Mouse (Mus musculus) layer of hippocampus, adult 11-12 months (tissue): ENCODE measurements around the gene Myom3.
"Not testable (repeated sequence)": the region's sequence is repeated elsewhere in the genome, so short reads cannot be mapped to it uniquely, and the experiment has no call there.

Source experiments
- DNase-seq: peaks from one replicate; pipeline ENCODE4 v3.0.0; 2022; ENCODE audit warnings: low spot score

Myom3 gene

DNA sequence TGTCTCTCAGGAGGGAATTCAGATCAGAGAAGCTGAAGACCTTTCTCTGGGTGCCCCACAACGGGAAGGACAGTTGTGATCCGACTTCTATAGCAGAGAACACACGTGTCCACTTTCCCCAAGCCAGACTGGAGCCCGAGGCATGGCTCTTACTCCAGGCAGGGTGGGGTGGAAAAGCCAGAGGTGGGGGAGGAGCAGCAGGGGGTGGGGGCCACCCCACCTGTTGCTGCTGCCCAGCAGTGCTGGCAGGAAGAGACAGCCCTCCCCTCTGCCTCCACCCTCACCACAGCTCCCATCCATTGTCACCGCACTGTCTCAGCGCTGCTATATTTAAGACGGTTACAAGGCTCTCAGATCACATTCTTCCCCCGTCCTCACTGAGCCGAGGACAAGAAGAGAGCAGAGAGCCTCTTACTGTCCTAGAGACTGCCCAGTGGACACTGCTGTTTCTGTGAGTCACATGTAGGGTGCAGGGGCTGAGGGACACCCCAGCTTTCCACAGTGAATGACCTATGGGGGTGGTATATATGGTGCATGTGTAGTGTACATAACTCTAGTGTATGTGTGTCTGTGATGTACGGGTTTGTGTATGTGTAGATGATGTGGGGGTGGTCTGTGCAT, at the start of gene Myom3:
Gene Myom3, plus strand, starts transcription at position 360 of the 621 bp plus-strand sequence.
- DNase-seq: no peak

DNA sequence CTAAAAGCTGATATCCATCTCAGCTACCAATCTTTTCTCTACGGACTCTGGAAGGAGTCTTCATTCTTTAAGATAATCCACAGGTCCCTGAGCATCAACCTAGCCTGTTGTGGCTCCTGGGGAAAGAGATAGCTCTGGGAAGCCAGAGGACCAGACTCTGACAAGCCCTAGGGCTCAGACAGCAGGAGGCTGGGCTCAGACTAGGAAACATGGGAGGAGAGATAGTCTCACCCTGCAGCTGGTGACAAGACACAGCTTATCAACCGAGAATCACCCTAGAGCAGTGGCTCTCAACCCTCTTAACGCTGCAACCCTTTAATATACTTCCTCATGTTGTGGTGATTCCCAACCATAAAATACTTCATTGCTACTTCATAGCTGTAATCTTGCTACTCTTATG, 49.1 kb upstream of the Myom3 start:
- no peak for DNase-seq

DNA sequence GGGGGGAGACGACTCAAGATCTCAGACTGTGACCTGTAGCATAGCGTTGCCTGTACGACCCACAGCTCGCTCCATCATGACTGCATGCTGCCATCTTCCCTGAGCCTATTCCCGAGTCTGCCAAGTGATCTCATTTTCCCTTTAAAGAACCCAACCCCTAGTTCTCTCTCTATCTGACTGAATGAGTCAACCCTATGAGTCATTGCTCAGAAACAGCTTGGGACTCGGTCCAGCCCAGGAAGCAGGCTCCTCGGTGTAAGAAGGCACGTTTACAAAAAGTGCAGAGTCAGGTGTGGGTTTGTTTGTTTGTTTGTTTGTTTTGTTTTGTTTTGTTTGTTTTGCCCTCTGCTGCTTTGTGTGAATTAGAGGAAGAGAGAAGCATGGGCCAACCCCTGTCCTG, 44.7 kb upstream of the Myom3 start:
- peak; percentile 15 for DNase-seq

DNA sequence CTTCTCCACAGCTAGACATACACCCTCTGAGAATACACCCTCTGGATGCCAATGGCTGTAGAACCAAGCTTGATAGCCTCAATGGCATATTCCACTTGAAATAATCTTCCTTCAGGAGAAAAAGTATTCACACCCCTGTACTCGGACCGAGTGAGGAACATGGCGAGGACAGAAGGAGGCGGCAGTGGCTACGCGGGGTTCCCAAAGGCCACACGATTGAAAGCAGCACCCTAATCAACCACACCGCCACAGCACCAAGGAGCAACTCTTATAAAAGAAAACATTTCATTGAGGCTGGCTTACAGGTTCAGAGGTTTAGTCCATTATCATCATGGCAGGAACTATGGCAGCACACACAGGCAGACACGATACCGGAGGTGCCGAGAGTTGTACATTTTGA, 43.1 kb upstream of the Myom3 start:
- not testable (repeated sequence) for DNase-seq

DNA sequence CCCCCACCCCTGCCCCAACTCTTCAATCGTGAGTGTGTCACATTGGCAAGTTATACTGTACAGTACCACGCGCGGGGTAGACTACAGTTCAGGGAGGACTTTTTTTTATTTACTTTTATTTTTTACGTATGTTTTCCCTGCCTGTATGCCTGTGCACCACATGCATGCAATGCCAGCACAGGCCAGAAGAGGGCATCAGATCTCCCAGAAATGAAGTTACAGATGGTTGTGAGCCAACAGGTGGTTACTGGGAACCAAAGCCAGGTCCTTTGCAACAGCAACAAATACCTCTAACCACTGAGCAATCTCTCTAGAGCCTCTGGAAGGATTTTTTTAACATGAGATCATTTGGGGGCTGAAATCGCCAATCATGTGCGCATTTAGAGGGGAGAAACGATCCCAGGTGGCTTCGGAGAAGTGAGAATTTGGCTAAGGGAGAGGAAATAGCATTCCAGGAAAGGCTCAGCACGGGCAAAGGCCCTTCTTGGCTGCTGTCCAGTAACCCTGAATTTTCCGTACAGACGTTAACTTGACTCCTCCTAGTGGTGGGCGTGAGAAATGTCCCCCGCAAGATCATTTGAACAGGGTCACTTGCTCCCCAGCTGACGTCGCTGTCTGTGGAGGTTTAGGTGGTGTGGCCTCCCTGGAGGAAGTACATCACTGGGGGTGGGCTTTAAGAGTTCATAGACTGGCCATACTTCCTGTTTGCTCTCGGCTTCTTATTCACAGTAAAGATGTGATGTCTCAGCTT, 36.8 kb upstream of the Myom3 start:
- no peak for DNase-seq

DNA sequence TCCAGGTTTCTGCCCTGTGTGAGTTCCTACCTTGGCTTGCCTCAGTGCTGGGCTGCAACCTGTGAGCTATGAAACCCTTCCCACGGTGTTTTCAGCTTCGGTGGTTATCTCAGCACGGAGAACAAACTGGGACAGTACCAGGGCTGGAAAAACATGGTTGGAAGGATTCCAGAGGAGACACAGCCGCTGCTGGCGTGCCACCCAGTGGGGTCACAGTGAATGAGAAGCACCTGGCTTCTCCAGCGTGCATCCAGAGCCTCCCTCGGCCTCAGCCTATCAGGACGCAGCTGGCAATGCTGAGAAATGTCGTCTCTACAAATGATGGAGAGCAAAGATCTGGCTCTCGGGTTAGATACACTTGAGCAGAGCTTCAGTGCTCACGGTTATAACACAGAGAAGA, 33.1 kb upstream of the Myom3 start:
- DNase-seq: no peak

DNA sequence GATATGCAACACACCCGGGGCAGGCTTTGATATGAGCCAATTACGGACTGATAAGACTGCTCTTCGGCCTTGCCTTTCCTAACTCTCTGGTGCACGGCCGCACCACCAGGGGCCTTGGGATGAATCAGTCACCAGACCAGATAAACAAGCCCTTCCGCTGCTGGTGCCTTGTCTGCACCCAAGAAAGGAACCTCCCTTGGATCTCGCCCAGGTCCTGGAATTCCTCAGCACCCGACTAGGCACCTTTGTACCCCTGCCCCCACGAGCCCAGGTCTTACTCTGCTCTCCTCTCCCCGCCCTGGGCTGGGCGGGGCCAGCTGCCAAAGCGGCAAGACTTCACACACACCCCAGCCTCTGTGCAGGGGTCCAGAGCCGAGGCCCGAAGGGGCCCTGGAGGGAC, 31.7 kb upstream of the Myom3 start, which contains the start of gene Il22ra1:
Gene Il22ra1, plus strand, starts transcription at position 356 of the 400 bp plus-strand sequence.
- DNase-seq: no peak

DNA sequence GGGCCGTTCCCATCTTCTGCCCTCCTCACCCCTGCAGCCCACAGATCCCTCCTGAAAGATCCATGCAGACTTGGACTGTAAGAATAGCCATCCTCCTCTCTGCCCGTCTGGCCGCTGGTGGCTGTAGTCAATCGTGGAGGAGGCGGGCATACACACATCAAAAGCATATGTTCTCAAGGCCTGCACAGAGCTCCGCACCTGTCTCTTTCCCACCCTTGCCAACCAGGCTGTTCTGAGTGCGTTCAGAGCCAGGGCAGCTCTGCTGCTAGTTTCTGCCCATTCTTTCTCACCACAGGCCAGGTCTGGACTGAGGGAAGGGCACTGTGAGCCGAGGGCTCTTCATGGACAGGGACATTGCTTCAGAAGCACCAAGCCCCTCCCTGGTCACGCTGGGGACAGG, 29.3 kb upstream of the Myom3 start:
- peak; percentile 36 for DNase-seq

DNA sequence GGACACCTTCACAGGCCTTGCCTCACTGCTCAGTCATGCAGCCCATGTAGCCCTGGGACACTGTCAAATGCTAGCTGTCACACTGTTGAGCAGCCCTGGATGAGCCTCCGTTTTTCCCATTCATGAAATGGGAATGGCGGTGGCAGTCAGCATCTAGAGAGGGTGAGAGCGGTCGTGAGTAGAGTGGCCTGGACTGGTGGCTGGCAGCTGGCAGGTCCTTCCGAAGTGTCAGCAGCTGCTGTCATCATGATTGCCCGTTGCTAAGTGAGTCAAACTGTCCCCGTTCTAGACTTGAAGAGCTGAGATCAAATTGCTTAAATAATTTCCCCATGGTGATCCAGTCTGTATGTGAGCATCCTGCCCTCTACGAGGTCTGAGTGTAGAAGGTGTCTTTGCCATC, 28.6 kb upstream of the Myom3 start:
- DNase-seq: no peak

DNA sequence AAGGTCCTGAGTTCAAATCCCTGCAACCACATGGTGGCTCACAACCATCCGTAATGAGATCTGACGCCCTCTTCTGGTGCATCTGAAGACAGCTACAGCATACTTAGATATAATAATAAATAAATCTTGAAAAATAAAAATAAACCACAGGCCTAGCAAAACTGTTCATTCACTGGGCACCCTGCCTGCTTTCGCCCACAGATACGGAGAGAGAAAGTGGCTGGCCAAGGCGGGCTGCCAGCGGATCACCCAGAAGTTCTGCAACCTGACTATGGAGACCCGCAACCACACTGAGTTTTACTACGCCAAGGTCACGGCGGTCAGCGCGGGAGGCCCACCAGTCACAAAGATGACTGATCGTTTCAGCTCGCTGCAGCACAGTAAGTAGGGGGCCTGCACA, 25.6 kb upstream of the Myom3 start:
- peak; percentile 60 for DNase-seq

DNA sequence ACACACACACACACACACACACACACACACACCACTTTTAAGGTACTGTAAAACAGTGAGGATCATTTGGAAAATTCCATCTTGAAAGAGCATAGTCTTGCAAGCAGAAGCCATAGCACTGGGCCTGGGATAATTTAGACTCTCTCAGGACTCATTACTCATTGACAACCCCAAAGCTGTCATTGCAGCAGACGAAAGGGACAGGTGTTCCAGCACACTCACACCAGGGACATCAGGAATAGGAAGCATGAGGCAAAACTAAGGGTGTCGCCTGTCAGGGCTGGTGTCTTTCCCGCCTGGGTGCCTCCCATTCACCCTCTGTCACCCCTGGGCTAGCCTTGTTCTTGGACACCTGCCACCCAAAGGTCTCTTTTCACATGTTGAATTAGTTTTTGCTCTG, 22.6 kb upstream of the Myom3 start:
- DNase-seq: no peak

DNA sequence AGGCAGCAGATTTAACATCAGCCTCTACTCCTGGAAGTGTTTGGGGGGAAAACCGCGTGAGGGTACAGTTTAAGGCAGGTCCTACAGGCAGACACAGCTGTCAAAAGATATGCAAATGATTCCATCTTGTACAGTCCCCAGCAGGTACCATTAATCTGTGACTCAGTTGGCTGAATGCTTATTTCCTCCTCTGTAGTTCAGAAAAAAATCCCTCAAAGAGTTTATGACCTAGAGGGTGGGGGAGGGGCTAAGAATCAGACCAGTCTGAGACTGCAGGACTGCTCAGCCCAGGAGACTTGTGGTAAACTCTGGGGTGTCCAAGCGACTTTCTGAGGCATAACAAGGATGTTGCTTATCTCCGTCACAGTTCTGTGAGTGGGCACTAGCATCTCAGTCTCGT, 21.3 kb upstream of the Myom3 start:
- no peak for DNase-seq

DNA sequence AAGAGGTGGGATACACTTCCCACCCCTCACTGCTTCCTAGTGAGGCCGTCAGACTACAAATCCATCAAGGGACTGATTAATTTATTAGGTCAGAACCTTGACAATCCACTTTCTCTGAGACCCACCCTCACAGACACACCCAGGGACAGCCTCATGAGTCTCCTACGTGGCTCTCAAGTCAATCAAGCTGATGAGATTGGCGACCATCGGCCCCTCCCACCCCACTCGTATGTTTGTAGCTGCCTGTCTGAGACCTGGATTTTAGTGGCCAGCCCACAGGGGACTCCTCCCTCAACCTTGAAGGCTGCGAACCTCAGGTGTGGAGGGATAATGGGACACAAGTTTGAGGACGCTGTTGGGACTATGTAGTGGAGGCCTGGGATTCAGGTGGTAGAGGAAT, 20.4 kb upstream of the Myom3 start:
- no peak for DNase-seq

DNA sequence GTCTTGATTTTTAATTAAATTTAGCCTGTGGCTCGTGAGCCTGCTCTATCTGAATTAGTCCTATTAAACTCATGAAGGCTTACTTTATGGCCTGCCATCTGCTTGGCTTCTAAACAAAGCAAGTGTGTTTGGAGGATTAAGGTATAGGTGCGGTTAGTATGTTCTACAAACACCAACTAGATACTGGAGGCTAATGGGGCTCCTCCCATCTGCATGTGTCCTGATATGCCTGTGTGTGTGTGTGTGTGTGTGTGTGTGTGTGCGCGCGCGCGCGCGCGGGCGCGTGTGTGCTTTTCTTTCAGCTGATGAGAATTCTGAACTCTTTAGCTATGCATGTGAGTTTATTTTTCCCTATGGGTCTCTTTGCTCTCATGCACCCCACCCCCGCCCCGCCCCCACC, 19.8 kb upstream of the Myom3 start:
- no peak for DNase-seq

DNA sequence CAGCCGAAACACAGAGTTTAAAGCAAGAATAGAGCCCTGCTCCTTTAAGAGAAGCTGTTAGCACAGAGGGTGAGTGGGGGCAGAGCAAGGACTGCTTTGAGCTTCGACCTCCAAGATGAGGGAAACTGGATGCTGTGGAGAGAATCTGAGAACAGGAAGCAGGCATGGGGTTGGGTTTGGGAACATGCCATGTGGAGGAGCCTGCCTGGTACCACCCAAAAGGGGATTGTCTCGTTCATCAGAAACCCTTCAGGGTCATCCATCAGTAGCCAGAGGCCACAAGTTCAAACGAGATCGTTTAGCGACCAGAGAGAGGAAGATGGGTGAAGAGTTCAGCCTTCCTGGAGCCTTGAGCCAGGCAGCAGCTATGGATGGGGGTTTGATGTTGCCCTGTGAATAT, 16.0 kb upstream of the Myom3 start:
- DNase-seq: no peak

DNA sequence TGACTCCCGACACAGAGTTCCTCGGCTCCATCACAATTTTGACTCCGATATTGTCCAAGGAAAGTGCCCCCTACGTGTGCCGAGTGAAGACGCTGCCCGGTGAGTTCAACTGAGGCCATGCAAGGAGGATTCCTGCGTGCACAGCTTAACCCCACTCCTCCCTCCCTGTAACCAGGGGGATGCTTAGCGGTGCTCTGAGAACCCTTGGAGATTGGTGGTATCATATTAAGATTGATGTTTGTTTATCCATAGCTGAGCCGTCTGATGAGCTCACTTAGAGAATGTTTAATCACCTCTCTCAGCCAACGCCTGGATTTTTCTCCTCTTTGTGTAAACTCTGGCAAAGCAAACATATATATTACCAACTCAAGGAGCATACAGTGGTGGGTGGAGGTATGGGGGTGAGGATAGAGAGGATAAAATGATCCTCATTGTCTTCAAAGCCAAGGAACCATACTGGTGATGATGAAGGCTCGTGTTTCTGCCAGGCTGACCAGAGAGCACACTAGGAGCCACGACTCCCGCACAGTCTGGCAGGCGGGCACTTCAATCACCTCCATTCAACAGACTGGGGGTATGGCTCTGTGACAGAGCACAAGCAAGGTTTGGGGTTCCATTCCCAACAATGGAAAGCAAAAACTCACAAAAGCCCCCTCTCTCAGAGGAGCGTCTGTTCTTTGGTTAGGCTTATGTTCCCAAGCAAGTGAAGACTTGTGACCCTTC, 14.6 kb upstream of the Myom3 start:
- no peak for DNase-seq

DNA sequence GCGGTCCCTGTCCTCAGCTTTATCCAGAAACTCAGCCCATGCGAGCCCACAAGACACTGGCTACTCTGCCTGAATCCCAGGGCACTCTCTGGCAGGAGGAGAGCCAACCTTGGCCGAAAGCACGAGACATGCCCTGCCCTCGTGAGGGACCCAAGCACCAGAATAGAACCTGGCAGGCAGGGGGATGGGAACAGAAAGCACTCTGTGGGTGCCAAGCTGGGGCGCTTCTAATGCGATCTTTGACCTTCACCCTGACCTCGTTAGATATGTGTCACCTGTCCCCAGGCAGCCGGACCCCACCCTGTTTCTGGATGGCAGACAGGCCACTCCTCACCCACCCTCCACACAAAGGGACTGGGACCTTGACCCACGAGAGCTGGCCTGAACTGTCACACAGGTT, 13.9 kb upstream of the Myom3 start:
- no peak for DNase-seq

DNA sequence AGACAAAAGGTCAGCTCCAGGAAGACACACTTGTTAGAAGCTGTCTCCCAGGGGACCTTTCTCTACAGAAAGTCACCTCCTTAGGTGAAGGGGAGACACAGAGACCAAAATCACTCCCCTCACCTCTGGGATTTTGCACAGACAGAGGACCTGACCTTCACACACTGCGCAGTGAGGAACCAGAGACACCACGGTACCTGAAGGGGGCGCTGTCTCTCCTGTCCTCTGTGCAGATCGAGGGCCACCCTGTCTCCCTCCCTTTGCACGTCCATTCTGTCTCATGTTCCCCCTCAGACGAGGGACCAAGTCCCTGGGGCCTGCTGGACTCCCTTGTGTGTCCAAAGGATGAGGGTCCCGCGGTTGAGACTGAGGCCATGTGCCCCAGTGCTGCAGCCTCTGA, 8.6 kb upstream of the Myom3 start:
- DNase-seq: no peak

DNA sequence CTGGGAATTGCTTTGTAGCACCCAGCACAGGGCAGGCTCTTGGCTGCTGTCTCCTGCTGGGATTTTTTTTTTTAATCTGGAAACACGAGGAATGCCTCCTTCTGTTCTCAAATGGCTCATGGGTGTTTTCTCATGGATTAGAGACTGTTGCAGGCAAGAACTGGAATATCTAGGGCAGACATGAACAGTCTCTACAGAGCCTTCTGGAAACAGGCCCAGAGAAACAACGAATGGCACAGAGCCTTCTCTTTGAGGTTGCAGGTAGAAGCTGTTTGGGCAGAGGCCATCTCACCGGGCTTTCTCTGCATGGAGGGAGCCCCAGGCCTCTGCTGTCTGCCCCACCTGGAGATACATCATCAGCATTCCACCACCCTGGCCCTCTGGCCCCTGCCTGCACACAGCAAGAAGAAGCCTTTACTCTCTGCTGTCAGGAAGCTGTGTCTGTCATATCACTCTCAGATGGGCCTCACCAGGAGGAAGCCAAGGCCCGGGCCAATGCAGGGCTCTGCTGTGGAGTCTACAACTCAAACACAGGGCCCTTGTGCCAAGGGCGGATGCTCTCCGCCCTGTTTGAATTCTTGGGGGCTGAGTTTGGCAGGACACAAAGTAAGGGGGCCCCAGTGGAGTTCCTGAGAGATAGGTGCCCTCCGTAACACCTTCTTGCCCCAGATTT, 7.3 kb upstream of the Myom3 start:
- DNase-seq: no peak

DNA sequence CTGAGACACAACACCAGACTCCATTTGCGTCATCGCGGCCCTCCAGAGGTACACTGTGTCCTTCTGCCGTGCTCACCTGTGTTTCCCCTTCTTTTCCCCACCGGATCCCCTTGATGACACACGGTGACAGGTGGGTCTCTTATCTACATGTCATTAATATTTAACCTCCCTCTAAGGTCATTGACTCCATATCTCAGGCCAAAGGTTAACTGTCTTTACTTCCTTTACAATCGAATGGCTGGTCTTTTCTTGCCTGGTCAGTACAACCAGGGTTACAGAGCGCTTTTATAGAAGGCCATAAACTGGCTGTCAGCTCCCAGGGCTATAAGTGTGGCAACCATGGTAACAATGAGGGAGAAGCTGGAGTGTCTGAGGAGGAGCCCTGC, 6.7 kb upstream of the Myom3 start:
- no peak for DNase-seq

DNA sequence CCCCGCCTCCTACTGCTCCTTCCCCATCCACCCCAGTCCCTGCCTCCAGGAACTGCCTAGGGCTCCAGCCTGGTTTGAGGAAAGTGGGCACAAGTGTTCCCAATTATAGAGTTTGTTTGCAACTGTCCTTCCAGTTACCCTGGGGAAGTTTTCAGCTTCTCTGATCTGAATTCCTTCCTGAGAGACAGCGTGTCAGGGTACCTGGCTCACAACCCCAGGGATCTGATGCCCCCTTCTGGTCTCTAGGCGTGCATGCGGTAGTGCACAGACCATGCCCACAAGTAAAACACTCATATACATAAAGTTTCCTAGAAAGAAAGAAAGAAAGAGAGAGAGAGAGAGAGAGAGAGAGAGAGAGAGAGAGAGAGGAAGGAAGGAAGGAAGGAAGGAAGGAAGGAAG, 1.2 kb upstream of the Myom3 start:
- DNase-seq: no peak

DNA sequence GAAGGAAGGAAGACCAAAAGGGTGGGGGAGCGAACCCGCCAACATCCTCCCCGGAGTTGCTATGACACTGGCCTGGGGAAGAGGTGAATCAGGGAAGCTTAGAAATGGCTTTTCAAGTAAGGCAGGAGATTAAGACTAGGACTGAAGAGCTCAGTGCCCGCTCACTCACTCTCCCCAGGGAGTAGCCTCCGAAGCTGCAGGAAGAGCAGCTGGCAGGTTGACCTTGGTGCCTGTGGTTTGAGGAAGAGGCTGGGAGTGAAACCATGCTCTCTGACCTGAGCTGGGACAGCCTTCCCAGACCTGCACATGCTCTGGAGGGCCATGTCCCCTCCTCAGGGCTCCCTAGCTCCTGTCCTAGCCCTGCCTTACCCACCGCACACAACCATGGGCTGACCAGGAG, 690 bp upstream of the Myom3 start:
- no peak for DNase-seq

DNA sequence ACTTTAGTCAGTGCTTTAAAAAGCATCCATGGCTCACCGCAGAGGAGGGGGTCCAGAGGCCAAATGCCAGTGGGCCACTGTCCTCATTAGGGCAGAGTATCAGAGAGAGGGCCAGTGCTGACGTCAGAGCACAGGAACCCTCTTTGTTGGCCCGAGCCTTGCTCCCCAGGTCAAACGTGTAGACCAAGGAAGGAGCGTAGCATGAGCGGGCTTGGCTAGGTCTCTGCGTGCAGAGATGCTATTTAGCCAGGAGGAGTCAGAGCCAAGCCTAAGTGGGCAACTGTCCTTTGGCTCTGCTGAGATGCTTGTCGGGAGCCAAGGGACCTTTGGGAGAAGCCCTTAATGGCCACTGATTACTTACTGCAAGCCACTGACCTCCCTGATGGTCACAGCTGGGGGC, 1.5 kb downstream of the Myom3 start:
- no peak for DNase-seq
